Mouse (Mus musculus) cortical plate, adult 2 months (tissue): ENCODE results near the gene Slc19a1. TPM values are rescaled to one million over a fixed set of nuclear protein-coding genes. Genes with fewer than 3 reads are reported as not detected.

Experiments
- H3K27ac ChIP-seq: fragments of 200-500 bp; 2 replicates; pipeline ENCODE4 v1.5.1; 2012; ENCODE audit warnings: low read length, control low read depth, inconsistent platforms; ENCODE audit not compliant: insufficient read depth
- H3K4me1 ChIP-seq: fragments of 200-500 bp; 2 replicates; pipeline ENCODE4 v1.6.1; 2011; ENCODE audit warnings: low read length; ENCODE audit not compliant: control insufficient read depth, insufficient read depth
- H3K4me3 ChIP-seq: fragments of 200-500 bp; 2 replicates; pipeline ENCODE4 v1.5.1; 2011; ENCODE audit warnings: mild to moderate bottlenecking, low read length, control low read depth; ENCODE audit not compliant: insufficient read depth
- CTCF ChIP-seq: fragments of 200-500 bp; IDR thresholded peaks from 2 replicates; pipeline ENCODE4 v1.5.1; 2011; ENCODE audit warnings: mild to moderate bottlenecking, control low read depth, low read length; ENCODE audit not compliant: insufficient read depth; ENCODE audit errors: extremely low read depth
- POLR2A ChIP-seq: fragments of 200-500 bp; IDR thresholded peaks from 2 replicates; pipeline ENCODE4 v1.6.1; 2011; ENCODE audit warnings: mild to moderate bottlenecking, low read length, control low read depth; ENCODE audit not compliant: insufficient read depth; ENCODE audit errors: extremely low read depth
- polyA plus RNA-seq: library from polyadenylated mRNA; depleted of rRNA; stranded (reverse); fragments of >200 nt; gene quantifications from 2 replicates; pipeline ENCODE4 v1.2.3, GENCODE M21; 2012

Gene Slc19a1
- polyA plus RNA-seq, 1 experiment = 37.9 TPM

DNA sequence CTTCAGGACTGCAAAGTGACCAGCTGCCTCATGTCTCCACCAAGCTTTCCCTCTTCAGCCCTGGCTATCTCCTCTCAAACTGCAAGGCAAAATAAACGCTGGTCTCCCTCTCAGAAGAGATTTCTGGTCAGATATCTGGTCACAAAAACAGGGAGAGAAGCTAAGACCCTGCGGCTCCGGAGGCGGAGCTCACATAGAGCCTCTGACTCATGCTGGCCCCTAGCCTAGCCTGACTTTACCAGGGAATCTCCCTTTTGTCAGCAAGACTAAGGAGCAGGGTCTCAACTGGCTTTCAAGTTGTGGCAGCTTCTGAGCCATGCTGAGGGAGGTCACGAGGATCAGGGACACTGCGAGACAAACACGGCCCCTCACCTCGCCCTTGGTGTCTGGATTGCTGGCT, 57.3 kb downstream of the Slc19a1 start:
- Histone ChIP-seq H3K4me1 (peaks cover 3% of the 10 kb centered on the region; the same call in 1 of the 2 replicates), H3K27ac (no peak overlapping the region), H3K4me3 (no peak overlapping the region)
- TF ChIP-seq POLR2A (no peak), CTCF (no peak)

DNA sequence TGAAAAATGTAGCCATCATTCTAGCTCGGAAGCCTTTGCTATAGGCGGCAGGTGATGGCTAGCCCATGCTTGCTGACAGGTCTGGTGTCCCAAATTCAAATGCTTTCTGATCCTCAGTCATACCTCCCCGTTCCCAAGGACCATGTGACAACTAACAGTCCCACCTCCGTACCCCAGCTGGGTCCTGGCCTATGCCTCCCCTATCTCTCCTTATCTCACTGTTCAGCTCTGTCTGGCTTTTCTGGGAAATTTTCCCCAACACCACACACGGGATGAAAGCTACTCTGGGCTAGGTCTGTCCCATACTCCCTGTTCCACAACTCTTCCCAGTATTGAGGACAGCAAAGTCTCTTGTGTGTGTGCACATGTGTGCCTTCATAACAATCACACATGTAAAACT, 58.0 kb downstream of the Slc19a1 start:
- Histone ChIP-seq H3K27ac (no peak overlapping the region), H3K4me3 (no peak overlapping the region), H3K4me1 (peaks cover 3% of the 10 kb centered on the region)
- no peak for TF ChIP-seq CTCF
- TF ChIP-seq POLR2A = no peak

DNA sequence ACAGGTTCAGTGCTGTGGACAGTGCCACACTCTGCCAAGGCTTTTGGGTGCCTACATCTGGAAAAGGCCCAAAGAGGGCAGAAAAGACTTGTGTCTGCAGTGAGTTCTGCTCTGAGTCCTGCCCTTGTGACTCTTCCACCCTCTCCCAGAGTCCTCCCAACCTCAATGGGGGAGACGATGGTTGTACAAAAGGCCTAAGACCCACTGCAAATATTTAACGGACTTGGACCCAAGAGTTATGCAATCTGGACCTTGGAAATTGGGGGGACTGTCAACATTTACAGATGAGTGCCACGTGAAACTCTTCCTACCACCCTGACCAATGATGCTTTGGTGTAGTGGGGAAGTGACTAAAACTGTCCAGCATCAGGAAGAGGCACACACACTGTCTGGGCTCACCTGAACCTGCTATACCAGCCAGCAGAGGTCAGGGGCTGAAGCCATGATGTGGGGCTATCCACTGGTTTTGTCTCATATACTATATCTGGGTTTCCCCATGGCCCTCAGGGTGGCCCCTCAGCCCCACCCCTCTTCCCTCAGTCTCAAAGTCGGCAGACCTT, 59.6 kb downstream of the Slc19a1 start:
- Histone ChIP-seq H3K27ac (no peak overlapping the region), H3K4me3 (no peak overlapping the region), H3K4me1 (peaks cover 6% of the 10 kb centered on the region)
- TF ChIP-seq CTCF (no peak), POLR2A (no peak)

DNA sequence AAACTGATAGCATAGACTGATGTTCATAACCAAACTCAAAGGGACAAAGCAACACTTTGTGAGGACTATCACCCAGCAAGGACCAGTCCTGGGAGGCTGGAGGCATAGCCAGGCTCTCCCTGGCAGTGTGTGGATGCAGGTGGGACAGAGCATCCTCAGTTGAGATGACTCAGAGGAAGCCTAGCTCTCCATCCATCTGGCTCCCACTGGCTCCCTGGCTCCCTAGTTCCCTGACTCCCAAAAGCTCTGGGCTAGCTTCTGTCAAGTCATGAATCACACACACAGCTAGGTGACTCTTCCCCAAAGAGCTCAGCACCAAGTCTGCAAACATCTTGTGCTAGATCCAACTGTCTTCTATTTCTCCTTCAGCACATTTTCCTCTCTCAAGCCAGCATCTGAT, 61.8 kb downstream of the Slc19a1 start:
- no peak overlapping the region for H3K27ac ChIP-seq
- no peak for TF ChIP-seq CTCF
- TF ChIP-seq POLR2A = no peak
- H3K4me1 ChIP-seq = peaks cover 12% of the 10 kb centered on the region
- H3K4me3 ChIP-seq = no peak overlapping the region

DNA sequence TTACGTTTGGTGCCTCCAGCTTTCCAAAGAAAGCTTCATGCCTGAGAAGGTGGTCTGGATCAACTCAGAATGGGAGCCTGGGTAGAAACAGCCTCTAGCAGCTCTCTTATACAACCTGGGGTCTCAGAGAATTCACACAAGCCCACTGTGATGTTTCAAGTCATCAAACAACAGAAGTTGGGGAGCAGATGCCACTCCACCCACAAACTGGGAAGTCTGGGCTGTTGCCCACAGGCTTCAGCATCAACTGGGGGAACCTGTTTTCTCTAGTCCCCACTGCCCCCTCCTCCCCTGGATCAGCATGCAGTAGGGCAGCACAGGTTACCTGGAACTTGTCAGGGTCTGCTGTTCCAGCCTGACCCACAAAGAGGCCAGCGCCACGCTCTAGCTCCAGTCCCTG, 63.6 kb downstream of the Slc19a1 start:
- Histone ChIP-seq H3K4me3 (no peak overlapping the region), H3K4me1 (peaks cover 12% of the 10 kb centered on the region), H3K27ac (no peak overlapping the region)
- TF ChIP-seq POLR2A (no peak), CTCF (no peak)

DNA sequence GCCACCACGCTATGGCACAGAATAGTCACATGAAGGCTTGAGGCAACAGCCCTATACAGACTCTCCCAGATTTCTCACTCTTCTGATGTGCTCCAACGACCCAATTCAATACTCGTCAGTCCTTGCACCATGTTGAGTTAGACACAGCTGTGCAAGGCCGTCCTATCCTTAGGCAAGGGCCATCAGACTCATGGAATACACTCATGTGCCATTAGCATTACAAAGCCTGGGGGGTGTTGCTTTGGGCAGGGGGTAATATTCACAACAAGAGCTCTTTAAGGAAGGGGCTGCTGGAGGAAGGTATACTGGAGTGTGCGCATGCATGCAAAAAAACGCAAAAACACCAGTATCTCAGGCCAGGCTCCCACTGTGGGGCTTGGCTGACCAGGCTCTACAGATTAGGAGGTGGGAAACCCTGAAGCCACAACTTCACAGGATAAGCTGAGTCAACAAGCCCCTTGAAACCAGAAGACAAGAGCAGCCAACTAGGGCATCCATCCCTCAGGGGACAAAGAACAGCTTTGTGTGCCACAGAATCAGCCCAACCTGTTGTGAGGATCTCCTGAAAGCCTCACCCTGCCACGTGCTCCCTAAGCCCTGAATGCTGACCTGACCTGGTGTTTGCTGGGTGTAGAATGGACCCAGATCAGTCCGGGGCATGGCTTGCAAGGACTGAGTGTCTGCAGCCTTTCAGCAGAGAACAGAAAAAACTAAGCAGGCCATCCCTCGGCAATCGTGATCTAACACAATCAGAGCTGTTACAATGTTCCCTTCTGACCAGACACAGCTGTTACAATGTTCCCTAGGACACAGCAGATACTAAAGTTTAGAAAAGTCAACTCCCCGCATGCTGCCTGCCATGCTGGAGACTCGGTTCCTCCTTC, 65.2 kb downstream of the Slc19a1 start:
- no peak for TF ChIP-seq POLR2A
- TF ChIP-seq CTCF = no peak

DNA sequence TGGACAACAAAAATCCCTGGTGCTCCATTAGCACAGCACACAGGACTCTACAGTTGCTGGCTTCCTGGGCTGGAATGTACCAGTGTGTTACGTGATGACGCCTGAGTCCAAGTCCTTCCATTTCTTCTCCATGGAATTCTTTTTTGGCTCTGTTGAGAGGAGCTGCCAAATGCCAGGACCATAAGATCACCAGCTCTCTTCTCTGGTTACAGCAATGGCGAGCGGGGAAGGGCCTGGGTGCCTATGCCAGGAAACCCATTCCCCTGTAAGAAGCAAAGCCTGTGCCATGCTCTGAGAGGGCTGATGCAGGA, 65.8 kb downstream of the Slc19a1 start:
- Histone ChIP-seq H3K4me3 (no peak overlapping the region), H3K27ac (no peak overlapping the region), H3K4me1 (peaks cover 12% of the 10 kb centered on the region)
- TF ChIP-seq POLR2A = no peak
- TF ChIP-seq CTCF = no peak

More for the DNA sequence above, 65.2 kb downstream of the Slc19a1 start:
- no peak overlapping the region for H3K27ac ChIP-seq
- no peak overlapping the region for H3K4me3 ChIP-seq
- H3K4me1 ChIP-seq = peaks cover 12% of the 10 kb centered on the region

DNA sequence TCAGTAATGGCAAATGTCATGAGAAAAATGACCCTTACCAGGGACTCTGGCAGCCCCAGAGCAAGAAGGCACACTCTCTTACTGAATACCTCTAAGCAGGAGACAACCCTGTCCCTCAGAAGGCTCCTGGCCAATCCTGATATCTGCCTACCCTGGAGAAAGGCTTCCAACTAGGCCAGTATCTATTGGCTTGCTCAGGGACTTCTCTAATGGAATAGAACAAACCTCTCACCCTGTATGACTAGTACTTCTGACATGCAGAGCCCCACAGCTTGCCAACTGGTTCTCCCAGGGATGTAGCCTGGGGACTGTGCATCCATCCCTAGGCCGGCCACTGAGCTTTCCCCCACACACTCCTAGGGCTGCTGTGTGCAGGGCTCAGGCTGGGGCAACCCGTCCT, 66.6 kb downstream of the Slc19a1 start:
- TF ChIP-seq POLR2A (no peak), CTCF (no peak)

DNA sequence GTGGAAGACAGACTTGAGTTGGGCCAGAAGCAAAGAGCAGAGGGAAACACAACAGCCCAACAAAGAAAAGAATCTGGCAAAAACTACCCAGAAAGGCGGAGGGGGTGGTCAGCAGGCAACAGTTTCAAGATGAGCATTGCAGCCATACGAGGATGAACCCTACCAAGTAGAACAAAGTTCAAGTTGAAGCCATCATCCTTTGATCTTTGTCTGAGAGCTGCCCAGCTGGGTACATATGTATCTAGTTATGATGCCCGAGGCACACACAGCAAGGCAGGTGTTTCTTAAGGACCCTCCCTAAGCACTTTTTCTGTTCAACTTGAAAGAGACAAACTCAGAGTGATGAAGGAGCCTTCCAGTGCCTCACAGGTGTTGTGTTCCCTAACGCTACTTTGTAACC, 67.7 kb downstream of the Slc19a1 start:
- TF ChIP-seq POLR2A (no peak), CTCF (no peak)
- Histone ChIP-seq H3K27ac (no peak overlapping the region), H3K4me1 (peaks cover 8% of the 10 kb centered on the region), H3K4me3 (no peak overlapping the region)

More for the DNA sequence above, 66.6 kb downstream of the Slc19a1 start:
- H3K27ac ChIP-seq = no peak overlapping the region
- H3K4me3 ChIP-seq = no peak overlapping the region
- H3K4me1 ChIP-seq = peaks cover 11% of the 10 kb centered on the region

DNA sequence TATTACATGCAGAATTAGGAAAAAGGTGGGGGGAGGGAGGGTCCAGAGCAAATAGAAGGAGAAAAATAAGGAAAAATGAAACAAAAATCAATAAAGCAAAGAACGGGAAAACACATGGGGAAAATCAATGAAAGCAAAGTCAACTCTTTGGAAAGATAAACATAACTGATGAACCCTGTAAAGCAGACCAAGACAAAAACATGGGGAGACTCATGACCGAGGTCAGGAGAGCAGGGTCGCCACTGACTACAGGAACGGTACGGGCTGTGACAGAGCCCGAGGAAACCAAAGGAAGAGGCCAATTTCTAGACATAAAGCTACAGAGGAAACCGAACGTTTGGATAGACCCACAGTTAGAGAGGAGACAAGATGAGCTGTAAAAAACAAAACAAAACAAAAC, 71.6 kb downstream of the Slc19a1 start:
- H3K4me3 ChIP-seq = no peak overlapping the region
- no peak for TF ChIP-seq POLR2A
- no peak for TF ChIP-seq CTCF
- no peaks in the 10 kb centered on the region for H3K4me1 ChIP-seq
- H3K27ac ChIP-seq = no peak overlapping the region
